Mouse (Mus musculus) small intestine, adult 10 weeks (tissue): Measurements from ENCODE around the gene Gm20662. TPM values are rescaled to one million over a fixed set of nuclear protein-coding genes. Genes with fewer than 3 reads are reported as not detected.

Experiments
- polyA plus RNA-seq: library from polyadenylated mRNA; stranded (reverse); fragments of 350-450 nt; fragmentation: Illumina TruSeq; extraction: RNeasy Lipid Tissue Mini Kit (QIAGEN cat#74804); gene quantifications from one replicate; pipeline ENCODE4 v1.2.3, GENCODE M21; 2014; ENCODE audit warnings: low replicate concordance

Gm20662 gene
- not detected for polyA plus RNA-seq

GRCm38 (mm10) chr9:107996049-107996448 lies at the start of gene Gm20662:
Gm20662 (plus strand) TSS chr9:107996349.

GRCm38 (mm10) chr9:107949922-107950235 lies 46.3 kb upstream of the Gm20662 start, which contains the start of gene Traip:
Traip (plus strand) TSS chr9:107950136.

GRCm38 (mm10) chr9:107975399-107976386 lies 20.5 kb upstream of the Gm20662 start, which contains the start of gene Uba7:
Uba7 (plus strand) TSS chr9:107975505.

GRCm38 (mm10) chr9:107982681-107983346 lies 13.3 kb upstream of the Gm20662 start, which contains the start of gene Gm20661:
Gm20661 (plus strand) TSS chr9:107983058.

GRCm38 (mm10) chr9:107985131-107986119 lies 10.7 kb upstream of the Gm20662 start, which contains the start of gene Inka1:
Inka1 (minus strand) TSS chr9:107985879.

GRCm38 (mm10) chr9:107992197-107992596 lies 4.0 kb upstream of the Gm20662 start, which contains the start of gene Cdhr4:
Cdhr4 (plus strand) TSS chr9:107992497.

GRCm38 (mm10) chr9:108001922-108002770 lies 6.0 kb downstream of the Gm20662 start, which contains the start of gene Ip6k1:
Ip6k1 (plus strand) TSS chr9:108002501.

GRCm38 (mm10) chr9:108049016-108049455 lies 52.9 kb downstream of the Gm20662 start, which contains the start of gene Gmppb:
Gmppb (plus strand) TSS chr9:108049242.

GRCm38 (mm10) chr9:108052885-108053664 lies 56.9 kb downstream of the Gm20662 start, which contains the start of gene Amigo3:
Amigo3 (plus strand) TSS chr9:108053159.

GRCm38 (mm10) chr9:108080168-108080567 lies 84.0 kb downstream of the Gm20662 start, which contains the start of gene Mst1:
Mst1 (plus strand) TSS chr9:108080436.

GRCm38 (mm10) chr9:108082988-108083431 lies 86.9 kb downstream of the Gm20662 start, which contains the start of gene Rnf123:
Rnf123 (minus strand) TSS chr9:108083346.

GRCm38 (mm10) chr9:108094184-108094941 lies 98.2 kb downstream of the Gm20662 start, which contains the start of gene Apeh:
Apeh (minus strand) TSS chr9:108094606.

Other genes with a start within 250 kb of the Gm20662 start
- gene Rbm5, start 225.4 kb upstream of the Gm20662 start, polyA plus RNA-seq, result 132 TPM
- 162 TPM for gene Rbm6, start 123.1 kb upstream of the Gm20662 start, polyA plus RNA-seq
- gene Mon1a, start 108.2 kb upstream of the Gm20662 start, polyA plus RNA-seq, result 0.15 TPM
- 0.97 TPM for gene Mst1r, start 89.5 kb upstream of the Gm20662 start, polyA plus RNA-seq
- gene Actl11, start 67.9 kb upstream of the Gm20662 start, polyA plus RNA-seq, result not detected
- gene Camkv, start 60.7 kb upstream of the Gm20662 start, polyA plus RNA-seq, result not detected
- 0.56 TPM for gene Traip, start 46.2 kb upstream of the Gm20662 start, polyA plus RNA-seq
- 2.8 TPM for gene Uba7, start 20.8 kb upstream of the Gm20662 start, polyA plus RNA-seq
- gene Gm20661, start 13.3 kb upstream of the Gm20662 start, polyA plus RNA-seq, result 0.37 TPM
- gene Inka1, start 10.5 kb upstream of the Gm20662 start, polyA plus RNA-seq, result not detected
- not detected for gene Cdhr4, start 3.9 kb upstream of the Gm20662 start, polyA plus RNA-seq
- 16.9 TPM for gene Ip6k1, start 6.2 kb downstream of the Gm20662 start, polyA plus RNA-seq
- 0.67 TPM for gene Gmppb, start 52.9 kb downstream of the Gm20662 start, polyA plus RNA-seq
- gene Amigo3, start 56.8 kb downstream of the Gm20662 start, polyA plus RNA-seq, result 0.26 TPM
- not detected for gene Mst1, start 84.1 kb downstream of the Gm20662 start, polyA plus RNA-seq
- 1.1 TPM for gene Rnf123, start 87.0 kb downstream of the Gm20662 start, polyA plus RNA-seq
- 22.8 TPM for gene Apeh, start 98.3 kb downstream of the Gm20662 start, polyA plus RNA-seq
- 0.19 TPM for gene Bsn, start 194.0 kb downstream of the Gm20662 start, polyA plus RNA-seq